Mouse (Mus musculus): ENCODE measurements around the gene Flcn.

The Flcn gene

DNA sequence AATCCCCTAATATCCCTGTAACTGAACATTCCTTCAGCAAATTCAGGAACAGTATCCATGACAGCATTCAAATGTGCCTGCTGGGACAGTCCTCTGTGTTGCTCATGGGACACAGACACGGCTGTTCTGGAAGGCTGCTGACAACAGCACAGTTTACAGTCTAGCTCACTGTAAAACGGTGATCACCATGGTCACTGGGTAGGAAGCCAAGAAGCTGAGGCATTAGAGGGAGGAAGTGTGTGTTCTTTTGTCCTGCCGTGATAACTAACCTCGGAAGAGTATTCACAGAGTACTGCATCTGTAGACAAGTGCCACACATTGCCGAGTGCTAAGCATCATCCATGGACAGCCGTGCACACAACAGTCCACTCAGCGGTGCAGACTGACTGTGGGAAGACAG is 39.1 kb downstream of the Flcn start:
- DNase-seq (ENCODE audit: low read depth, low spot score), result no peak

DNA sequence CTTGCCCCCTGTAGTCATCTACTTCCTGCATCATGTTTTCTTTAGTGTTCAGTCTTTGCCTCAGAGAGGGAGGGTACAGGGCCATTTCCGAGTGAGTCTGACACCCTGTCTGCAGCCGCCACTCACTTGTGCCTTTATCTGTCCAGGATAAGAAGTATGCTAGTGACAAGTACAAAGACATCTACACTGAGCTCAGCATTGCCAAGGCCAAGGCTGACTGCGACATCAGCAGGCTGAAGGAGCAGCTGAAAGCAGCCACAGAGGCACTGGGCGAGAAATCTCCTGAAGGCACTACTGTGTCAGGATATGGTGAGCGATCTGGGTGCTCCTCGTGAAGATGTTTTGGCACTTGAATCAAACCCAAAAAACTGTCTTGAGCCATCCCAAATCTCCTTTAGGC is 40.1 kb downstream of the Flcn start:
- no peak for DNase-seq (ENCODE audit: low read depth, low spot score)

DNA sequence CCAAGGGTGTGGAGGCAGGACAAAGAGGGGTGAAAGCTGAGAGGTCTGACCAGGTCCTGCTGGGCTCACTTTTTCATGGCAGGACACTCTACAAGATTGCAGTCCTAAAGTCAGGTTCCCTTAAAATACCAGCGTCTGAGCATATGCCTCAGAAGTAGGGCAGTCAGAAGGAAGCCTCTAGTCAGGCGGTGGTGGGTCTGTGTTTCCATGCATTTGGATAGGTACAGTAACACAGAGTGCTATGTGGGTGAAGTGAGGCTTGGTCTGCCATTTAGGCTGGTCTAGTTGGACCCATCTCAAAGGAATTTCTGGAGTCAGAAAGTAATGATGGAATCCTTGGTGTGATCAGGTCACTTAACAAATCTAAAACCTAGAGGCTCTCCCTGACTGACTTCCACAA is 40.5 kb downstream of the Flcn start:
- no peak for DNase-seq (ENCODE audit: low read depth, low spot score)

DNA sequence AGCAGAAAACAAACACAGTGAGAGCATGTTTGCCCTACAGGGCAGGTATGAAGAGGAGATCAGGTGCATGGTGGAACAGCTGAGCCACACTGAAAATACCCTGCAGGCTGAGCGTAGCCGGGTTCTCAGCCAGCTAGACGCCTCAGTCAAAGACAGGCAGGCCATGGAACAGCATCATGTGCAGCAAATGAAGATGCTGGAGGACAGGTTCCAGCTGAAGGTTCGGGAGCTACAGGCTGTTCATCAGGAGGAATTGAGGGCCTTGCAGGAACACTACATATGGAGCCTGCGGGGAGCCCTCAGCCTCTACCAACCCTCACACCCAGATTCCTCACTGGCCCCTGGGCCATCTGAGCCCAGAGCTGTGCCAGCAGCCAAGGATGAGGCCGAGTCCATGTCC is 49.0 kb downstream of the Flcn start:
- no peak for DNase-seq (ENCODE audit: low read depth, low spot score)

DNA sequence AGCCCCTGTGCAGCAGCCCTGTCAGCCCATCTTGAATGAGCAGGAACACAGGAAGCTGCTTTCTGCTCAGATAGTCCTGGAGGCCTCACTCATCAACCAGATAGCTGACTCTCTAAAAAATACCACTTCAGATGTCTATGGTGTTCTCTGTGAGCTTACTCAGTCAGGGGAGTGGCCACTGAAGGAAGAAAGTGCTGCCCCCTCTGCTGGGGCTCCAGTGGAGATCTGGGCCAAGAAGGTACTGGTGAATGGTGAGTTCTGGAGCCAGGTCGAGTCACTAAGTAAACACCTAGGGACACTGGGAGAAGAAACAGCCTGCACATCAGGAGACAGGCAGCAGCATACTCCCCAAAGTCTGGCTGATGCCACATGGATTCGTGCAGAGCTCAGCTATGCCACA is 50.2 kb downstream of the Flcn start:
- DNase-seq (ENCODE audit: low read depth, low spot score), result no peak

DNA sequence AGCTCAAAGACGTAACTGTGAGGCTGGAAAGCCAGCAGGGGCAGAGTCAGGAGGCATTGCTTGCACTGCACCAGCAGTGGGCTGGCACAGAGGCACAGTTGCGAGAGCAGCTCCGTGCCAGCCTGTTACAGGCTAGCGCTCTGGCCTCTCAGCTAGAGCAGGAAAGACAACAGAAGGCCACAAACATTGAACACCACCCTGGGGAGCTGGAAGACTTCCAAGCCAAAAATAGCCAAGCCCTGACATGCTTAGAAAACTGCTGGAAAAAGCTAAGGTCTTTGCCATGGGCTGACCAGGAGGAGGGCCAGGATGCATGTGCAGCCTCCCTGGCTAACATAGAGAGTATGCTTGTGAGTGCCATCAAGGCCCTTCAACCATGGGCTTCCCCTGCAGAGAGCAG is 50.6 kb downstream of the Flcn start:
- DNase-seq (ENCODE audit: low read depth, low spot score), result no peak

DNA sequence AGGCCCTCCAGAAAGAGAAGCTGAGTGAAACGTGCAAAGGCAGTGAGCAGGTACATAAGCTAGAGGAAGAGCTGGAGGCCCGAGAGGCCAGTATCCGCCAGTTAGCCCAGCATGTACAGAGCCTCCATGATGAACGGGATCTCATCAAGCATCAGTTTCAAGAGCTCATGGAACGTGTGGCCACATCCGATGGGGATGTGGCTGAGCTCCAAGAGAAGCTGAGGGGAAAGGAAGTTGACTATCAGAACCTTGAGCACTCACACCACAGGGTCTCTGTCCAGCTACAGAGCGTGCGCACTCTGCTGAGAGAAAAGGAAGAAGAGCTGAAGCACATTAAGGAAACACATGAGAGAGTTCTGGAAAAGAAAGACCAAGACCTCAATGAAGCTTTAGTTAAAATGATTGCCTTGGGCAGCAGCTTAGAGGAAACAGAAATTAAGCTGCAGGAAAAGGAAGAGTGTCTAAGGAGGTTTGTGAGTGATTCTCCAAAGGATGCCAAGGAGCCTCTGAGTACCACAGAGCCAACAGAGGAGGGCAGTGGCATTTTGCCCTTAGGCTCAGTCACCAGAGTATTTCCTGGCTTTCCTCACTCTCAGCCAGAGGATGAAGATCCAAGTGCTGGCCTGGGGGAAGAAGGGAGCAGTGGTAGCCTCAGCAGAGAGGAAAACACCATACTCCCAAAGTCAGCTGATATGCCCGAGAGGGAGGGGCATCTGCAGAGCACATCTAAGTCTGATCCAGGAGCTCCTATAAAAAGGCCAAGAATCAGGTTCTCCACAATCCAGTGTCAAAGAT is 51.4 kb downstream of the Flcn start:
- DNase-seq (ENCODE audit: low read depth, low spot score), result no peak

DNA sequence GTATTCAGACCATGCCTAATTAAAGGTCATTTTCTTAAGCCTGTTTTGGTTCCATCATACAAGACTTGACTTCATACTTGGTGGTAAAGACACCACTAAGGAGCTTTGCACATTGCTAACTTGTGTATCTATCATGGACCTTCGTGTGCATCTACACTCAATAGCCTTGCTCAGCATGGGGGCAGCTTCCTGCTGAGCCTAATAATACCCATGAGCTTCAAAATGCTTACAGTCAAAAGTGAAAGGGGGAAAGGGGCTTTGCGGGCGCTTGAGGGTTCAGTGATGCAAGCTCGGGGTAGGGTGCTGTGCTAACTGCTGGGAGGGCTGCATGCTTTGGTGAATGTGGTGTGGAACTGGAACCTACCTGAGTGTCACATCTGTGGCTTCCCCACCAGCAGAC is 53.5 kb downstream of the Flcn start:
- no peak for DNase-seq (ENCODE audit: low read depth, low spot score)

DNA sequence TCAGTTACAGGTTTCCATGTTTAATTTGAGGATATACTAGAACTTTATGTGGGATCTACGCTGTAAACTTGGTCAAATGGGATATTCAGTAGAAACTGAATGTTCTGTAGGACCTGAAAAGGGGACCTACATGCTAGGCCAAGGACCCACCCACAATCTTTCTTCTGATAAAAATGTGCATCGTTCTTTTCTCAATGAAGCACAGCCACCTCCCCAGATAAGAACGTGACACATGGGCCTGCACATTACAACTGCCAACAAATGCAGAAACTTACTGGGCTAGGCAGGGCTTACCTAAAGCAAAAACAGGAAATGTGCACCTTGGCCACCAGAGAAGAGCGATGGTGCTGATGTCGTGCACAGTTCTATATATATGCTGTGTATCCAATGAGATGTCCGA is 55.3 kb downstream of the Flcn start:
- DNase-seq (ENCODE audit: low read depth, low spot score), result no peak

DNA sequence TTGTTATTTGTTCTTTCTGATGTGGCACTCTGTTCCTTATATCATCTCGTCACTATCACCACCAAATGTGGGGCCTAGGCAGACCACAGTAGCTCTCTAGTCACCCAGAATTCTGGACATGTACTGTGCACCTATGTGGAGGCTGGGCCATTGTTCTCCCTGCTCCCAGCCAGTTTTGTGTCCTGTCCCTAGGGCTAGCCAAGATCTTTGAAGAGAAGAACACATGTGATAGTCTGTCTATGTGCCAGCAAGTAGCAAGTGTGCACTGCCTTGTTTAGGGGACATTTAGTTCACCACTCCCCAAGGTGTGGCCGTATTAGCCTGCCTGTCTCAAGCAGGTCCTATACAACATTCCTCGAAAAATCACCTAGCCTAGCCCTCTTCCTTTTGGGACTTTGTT is 60.8 kb downstream of the Flcn start:
- no peak for DNase-seq (ENCODE audit: low read depth, low spot score)

DNA sequence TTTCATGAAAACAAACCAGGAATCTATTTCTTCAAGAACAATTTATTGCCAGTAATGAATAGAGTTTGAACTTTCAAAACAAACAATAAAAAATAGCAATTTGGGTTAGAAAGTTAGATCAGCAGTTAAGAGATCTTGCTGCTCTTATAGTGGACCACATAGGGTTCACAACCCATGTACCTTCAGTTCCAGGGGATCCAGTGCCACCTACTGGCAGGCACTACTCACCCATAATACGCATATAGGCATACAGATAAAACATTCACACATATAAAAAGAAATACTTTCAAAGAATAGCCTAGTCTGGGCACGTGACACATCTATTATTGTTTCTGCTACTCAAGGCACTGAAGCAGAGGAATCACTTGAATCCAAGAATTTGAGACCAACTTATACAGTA is 63.2 kb downstream of the Flcn start:
- peak; percentile 9 for DNase-seq (ENCODE audit: low read depth, low spot score)

DNA sequence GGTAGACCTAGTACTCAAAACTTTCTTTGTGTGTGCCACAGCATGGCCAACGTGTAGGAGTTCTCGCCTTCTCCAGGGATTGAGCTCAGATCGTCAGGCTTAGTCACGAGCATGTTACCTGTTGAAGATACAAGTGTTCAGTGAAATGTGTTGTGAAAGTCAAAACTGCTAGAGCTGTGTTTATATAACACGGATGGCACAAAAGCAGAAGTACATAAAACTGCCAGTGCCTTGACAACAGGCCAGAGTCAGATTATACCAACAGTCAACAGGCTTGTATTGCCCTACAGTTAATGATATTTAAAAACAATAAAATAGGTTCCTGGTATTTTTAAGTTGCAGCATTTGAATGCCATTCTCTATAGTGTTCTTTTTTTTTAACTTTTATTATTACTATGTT is 64.0 kb downstream of the Flcn start:
- DNase-seq (ENCODE audit: low read depth, low spot score), result no peak

DNA sequence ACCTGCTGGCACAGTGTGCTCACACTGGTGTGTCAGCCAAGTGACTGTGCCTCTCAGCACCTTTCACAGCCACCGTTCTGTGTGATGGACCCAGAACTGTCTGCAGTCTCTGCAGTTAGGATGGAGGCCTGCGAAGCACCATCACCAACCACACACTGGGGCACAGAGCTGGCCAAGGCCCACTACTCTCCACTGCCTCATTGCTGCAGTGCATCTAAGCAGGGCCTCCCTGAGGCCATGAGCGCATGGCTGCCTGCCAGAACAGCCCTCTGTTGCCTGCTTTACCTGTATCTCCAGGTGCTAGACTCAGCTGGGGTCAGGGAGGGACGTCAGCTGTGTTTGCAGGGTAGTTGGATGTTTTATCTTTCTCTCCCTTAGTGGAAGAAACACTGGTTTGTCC is 65.4 kb downstream of the Flcn start:
- DNase-seq (ENCODE audit: low read depth, low spot score), result no peak

DNA sequence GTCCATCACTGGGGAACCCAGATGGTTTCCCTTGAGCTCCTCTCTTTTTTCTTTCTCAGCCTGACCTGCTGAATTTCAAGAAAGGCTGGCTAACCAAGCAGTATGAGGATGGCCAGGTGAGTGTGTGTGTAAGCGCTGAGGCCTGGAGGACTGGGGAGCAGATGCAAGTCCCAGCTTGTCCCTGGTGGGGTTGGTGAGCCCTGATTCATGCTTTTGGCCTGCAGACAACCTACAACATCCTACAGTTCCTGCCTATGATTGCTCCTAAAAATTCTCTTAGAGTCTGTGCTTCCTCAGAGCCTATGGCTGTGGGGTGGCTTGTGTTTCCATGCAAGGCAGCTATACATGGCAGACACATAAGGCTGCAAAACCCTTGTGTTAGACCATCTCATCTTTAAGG is 66.1 kb downstream of the Flcn start:
- no peak for DNase-seq (ENCODE audit: low read depth, low spot score)

DNA sequence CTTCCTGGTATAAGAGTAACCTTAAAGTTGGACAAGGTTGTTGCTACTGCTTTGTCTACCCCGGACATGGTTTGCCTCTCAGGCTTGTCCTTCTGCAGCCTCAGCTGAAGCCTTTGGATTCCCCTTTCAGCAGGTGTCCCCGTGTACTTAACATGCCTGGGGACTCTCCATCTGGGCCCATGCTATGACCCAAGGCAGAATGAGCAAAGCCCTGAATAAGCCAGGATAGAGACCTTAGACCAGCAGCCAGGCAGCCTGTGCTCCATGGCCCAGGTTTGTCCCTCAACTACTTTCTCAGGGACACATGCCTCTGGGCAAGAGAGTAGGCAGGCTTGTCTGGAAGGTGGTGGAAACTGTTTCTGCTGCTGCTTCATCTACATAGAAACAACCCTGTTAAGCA is 66.5 kb downstream of the Flcn start:
- DNase-seq (ENCODE audit: low read depth, low spot score), result no peak

DNA sequence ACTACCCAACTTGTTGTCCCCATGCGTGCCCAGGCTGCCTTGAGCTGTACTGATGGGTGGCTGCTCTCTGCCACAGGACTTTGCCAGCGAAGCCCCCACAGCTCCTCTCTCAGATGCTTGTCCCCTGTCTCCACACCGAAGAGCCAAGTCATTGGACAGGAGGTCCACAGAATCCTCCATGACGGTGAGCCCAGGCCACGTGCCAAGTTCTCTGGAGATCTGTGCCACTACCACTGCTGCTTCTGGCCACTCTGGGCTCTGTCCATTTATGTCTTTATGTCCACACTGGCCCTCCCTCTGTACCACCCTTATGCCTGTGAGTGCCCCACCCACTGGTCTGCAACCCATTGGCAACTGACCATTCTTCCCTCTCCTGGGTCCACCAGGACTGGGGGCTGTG is 67.9 kb downstream of the Flcn start:
- no peak for DNase-seq (ENCODE audit: low read depth, low spot score)
